Mouse (Mus musculus): ENCODE measurements at regions not wholly inside any gene's neighbourhood (a gene's known extent, or its start where the extent isn't known, plus 50 kb on each side); places are given as distances from the start of the nearest gene placed in this dataset.

GRCm38 (mm10) chr6:127240472-127241375 lies 88.7 kb upstream of the Ccnd2 start:
- H3K36me3 ChIP-seq (replicated peaks; ENCODE audit: control insufficient read depth, insufficient read depth) = no peaks in the 10 kb centered on the region
- no peaks in the 10 kb centered on the region for H3K27me3 ChIP-seq (ENCODE audit: control insufficient read depth, insufficient read depth, low read length)
- H3K27ac ChIP-seq = no peak overlapping the region
- DNase-seq (ENCODE audit: low spot score) (no peak), ATAC-seq (ENCODE audit: low FRiP score) (no peak)
- H3K4me3 ChIP-seq (replicated peaks; ENCODE audit: low read length) = no peak overlapping the region
- H3K9me3 ChIP-seq (ENCODE audit: control insufficient read depth, low read length) = no peaks in the 10 kb centered on the region
- no peak overlapping the region for H3K9ac ChIP-seq
- no peak overlapping the region for H3K4me2 ChIP-seq (replicated peaks)
- 92% methylated on average over 19 of the region's 19 CpGs for WGBS
- no peaks in the 10 kb centered on the region for H3K4me1 ChIP-seq (replicated peaks; ENCODE audit: control insufficient read depth, insufficient read depth, low read length)

DNA sequence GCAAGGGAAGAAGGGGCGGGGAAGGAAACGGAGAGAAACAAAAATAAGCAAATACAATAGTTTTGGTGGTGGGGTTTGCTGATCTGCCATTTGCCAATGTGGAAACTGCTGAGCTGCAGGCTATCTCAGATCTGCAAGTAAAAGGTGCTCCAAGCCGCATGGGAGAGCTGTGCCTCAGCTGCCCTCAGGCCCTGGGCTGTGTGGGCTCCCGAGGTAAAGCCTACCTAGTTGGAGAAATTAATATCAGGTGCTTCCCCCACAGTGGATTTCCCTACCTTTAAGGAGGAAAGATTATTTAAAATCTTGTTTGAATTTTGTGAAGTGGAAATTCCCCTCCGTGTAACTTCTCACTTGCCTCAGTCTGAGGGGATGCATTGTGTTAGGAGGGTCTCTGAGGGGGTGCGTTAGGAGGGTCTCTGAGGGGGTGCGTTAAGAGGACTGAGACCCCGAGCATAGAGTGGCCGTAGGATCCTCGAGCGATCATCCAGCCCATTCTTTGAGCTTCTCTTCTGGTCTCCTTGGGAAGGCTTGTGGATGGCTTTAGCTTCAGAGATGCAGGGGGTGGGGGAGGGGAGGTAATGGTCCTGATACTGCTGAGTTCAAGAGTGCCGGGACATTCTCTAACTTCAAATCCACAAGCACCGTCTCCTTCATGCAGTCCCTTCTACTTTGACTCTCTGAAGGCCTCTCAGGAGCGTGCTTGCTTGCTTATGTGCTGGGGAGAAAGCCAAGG lies 89.9 kb upstream of the Ccnd2 start:
- 73% methylated on average over 14 of the region's 14 CpGs for WGBS

GRCm38 (mm10) chr6:127243032-127243431 lies 91.0 kb upstream of the Ccnd2 start:
- no peak overlapping the region for H3K4me2 ChIP-seq (replicated peaks)
- H3K27ac ChIP-seq = no peak overlapping the region
- no peaks in the 10 kb centered on the region for H3K36me3 ChIP-seq (replicated peaks; ENCODE audit: control insufficient read depth, insufficient read depth)
- H3K9me3 ChIP-seq (ENCODE audit: control insufficient read depth, low read length) = no peaks in the 10 kb centered on the region
- no peak for DNase-seq (ENCODE audit: low spot score)
- H3K4me3 ChIP-seq (replicated peaks; ENCODE audit: low read length) = no peak overlapping the region
- WGBS = 90% methylated on average over 2 of the region's 2 CpGs
- H3K4me1 ChIP-seq (replicated peaks; ENCODE audit: control insufficient read depth, insufficient read depth, low read length) = no peaks in the 10 kb centered on the region
- no peak overlapping the region for H3K9ac ChIP-seq
- no peak for ATAC-seq (ENCODE audit: low FRiP score)
- no peaks in the 10 kb centered on the region for H3K27me3 ChIP-seq (ENCODE audit: control insufficient read depth, insufficient read depth, low read length)

More for the DNA sequence above, 89.9 kb upstream of the Ccnd2 start:
- DNase-seq (ENCODE audit: low spot score) (no peak), ATAC-seq (ENCODE audit: low FRiP score) (no peak)
- no peak overlapping the region for H3K9ac ChIP-seq
- no peaks in the 10 kb centered on the region for H3K27me3 ChIP-seq (ENCODE audit: control insufficient read depth, insufficient read depth, low read length)
- no peaks in the 10 kb centered on the region for H3K36me3 ChIP-seq (replicated peaks; ENCODE audit: control insufficient read depth, insufficient read depth)
- no peak overlapping the region for H3K27ac ChIP-seq
- H3K4me3 ChIP-seq (replicated peaks; ENCODE audit: low read length) = no peak overlapping the region
- H3K9me3 ChIP-seq (ENCODE audit: control insufficient read depth, low read length) = no peaks in the 10 kb centered on the region
- no peaks in the 10 kb centered on the region for H3K4me1 ChIP-seq (replicated peaks; ENCODE audit: control insufficient read depth, insufficient read depth, low read length)
- H3K4me2 ChIP-seq (replicated peaks) = no peak overlapping the region

- Histone ChIP-seq H3K4me2 (replicated peaks) (no peak overlapping the region), H3K27me3 (ENCODE audit: control insufficient read depth, insufficient read depth, low read length) (0 out of 2 replicates have a peak, but pooled peaks cover 3% of the 10 kb centered on the region), H3K4me1 (replicated peaks; ENCODE audit: control insufficient read depth, insufficient read depth, low read length) (peaks cover 3% of the 10 kb centered on the region; the same call in 1 of the 2 replicates), H3K9ac (no peak overlapping the region), H3K36me3 (replicated peaks; ENCODE audit: control insufficient read depth, insufficient read depth) (no peaks in the 10 kb centered on the region), H3K9me3 (ENCODE audit: control insufficient read depth, low read length) (no peaks in the 10 kb centered on the region), H3K4me3 (replicated peaks; ENCODE audit: low read length) (no peak overlapping the region), H3K27ac (no peak overlapping the region)
- 89% methylated on average over 4 of the region's 4 CpGs for WGBS
- DNase-seq (ENCODE audit: low spot score) (no peak), ATAC-seq (ENCODE audit: low FRiP score) (no peak)
Measured at GRCm38 (mm10) chr6:127245814-127246440, 93.9 kb upstream of the Ccnd2 start.

- Histone ChIP-seq H3K4me2 (replicated peaks) (no peak overlapping the region), H3K27ac (no peak overlapping the region), H3K9ac (no peak overlapping the region), H3K36me3 (replicated peaks; ENCODE audit: control insufficient read depth, insufficient read depth) (no peaks in the 10 kb centered on the region), H3K9me3 (ENCODE audit: control insufficient read depth, low read length) (no peaks in the 10 kb centered on the region), H3K4me1 (replicated peaks; ENCODE audit: control insufficient read depth, insufficient read depth, low read length) (peaks cover 11% of the 10 kb centered on the region), H3K27me3 (ENCODE audit: control insufficient read depth, insufficient read depth, low read length) (peaks cover 7% of the 10 kb centered on the region; the same call in 1 of the 2 replicates), H3K4me3 (replicated peaks; ENCODE audit: low read length) (no peak overlapping the region)
- ATAC-seq (ENCODE audit: low FRiP score) = no peak
- 55% methylated on average over 7 of the region's 7 CpGs for WGBS
- DNase-seq (ENCODE audit: low spot score) = no peak
Measured at GRCm38 (mm10) chr6:127246730-127247129, 94.7 kb upstream of the Ccnd2 start.

DNA sequence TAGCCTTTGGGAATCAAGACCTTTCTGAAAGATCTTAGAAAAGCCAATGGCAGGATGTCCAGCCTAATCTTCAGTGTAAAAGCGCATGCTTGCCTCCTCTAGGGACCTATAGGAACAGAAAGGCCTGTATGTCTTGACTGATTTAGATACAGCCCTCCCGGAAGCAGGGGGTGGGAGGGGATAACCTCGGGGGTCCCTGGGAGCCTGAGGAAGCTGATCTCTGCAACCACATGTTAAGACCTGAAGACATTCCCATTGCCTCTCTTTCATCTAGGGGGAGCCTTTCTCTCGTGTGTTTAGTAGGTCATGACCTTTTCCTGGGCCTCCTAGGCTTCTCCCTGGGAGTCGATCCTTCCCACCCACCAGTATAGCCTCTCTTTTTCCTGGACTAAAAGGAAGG lies 95.3 kb upstream of the Ccnd2 start:
- no peaks in the 10 kb centered on the region for H3K9me3 ChIP-seq (ENCODE audit: control insufficient read depth, low read length)
- H3K4me1 ChIP-seq (replicated peaks; ENCODE audit: control insufficient read depth, insufficient read depth, low read length) = peaks cover 17% of the 10 kb centered on the region
- peaks cover 11% of the 10 kb centered on the region; the same call in 1 of the 2 replicates for H3K27me3 ChIP-seq (ENCODE audit: control insufficient read depth, insufficient read depth, low read length)
- H3K36me3 ChIP-seq (replicated peaks; ENCODE audit: control insufficient read depth, insufficient read depth) = no peaks in the 10 kb centered on the region
- H3K9ac ChIP-seq = no peak overlapping the region
- H3K4me2 ChIP-seq (replicated peaks) = no peak overlapping the region
- DNase-seq (ENCODE audit: low spot score) = no peak
- H3K4me3 ChIP-seq (replicated peaks; ENCODE audit: low read length) = no peak overlapping the region
- H3K27ac ChIP-seq = no peak overlapping the region
- no peak for ATAC-seq (ENCODE audit: low FRiP score)
- WGBS = 30% methylated on average over 5 of the region's 5 CpGs

DNA sequence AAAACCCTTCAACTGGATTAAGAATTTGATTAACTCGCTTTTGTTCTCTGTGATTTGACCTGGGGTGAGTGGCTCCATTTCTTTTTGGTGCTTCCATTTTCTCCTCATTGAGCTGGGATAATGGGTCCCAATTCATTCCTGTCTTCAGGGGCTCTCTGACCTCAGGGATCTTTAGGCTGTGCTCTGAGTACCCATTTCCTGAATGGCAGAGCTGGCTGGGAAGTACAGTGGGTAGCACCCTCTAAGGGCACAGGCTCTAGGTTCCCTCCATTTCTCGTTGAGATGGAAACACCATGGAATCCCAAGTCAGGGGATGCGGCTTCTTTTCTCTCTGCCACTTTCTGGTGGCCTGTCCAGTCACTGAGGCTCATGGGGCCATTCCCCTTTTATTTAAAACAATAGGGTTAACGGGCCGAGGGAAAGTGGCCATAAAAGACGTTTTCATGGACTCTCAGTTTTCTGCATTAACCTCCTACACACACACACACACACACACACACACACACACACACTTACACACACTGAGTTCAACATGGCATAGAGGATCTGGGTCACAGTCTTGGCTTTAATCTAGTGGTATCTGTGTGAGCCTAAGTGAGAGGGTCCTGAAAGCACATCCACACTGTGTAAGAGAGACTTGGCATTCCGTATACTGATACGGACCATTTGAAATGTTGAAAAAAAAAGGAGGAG lies 98.3 kb upstream of the Ccnd2 start:
- ATAC-seq (ENCODE audit: low FRiP score) (no peak), DNase-seq (ENCODE audit: low spot score) (no peak)
- 11% methylated on average over 8 of the region's 8 CpGs for WGBS
- H3K9ac ChIP-seq = no peak overlapping the region
- no peaks in the 10 kb centered on the region for H3K9me3 ChIP-seq (ENCODE audit: control insufficient read depth, low read length)
- peaks cover 17% of the 10 kb centered on the region for H3K4me1 ChIP-seq (replicated peaks; ENCODE audit: control insufficient read depth, insufficient read depth, low read length)
- H3K36me3 ChIP-seq (replicated peaks; ENCODE audit: control insufficient read depth, insufficient read depth) = no peaks in the 10 kb centered on the region
- H3K27ac ChIP-seq = no peak overlapping the region
- H3K4me3 ChIP-seq (replicated peaks; ENCODE audit: low read length) = no peak overlapping the region
- no peak overlapping the region for H3K4me2 ChIP-seq (replicated peaks)
- H3K27me3 ChIP-seq (ENCODE audit: control insufficient read depth, insufficient read depth, low read length) = peaks cover 11% of the 10 kb centered on the region; the same call in 1 of the 2 replicates

DNA sequence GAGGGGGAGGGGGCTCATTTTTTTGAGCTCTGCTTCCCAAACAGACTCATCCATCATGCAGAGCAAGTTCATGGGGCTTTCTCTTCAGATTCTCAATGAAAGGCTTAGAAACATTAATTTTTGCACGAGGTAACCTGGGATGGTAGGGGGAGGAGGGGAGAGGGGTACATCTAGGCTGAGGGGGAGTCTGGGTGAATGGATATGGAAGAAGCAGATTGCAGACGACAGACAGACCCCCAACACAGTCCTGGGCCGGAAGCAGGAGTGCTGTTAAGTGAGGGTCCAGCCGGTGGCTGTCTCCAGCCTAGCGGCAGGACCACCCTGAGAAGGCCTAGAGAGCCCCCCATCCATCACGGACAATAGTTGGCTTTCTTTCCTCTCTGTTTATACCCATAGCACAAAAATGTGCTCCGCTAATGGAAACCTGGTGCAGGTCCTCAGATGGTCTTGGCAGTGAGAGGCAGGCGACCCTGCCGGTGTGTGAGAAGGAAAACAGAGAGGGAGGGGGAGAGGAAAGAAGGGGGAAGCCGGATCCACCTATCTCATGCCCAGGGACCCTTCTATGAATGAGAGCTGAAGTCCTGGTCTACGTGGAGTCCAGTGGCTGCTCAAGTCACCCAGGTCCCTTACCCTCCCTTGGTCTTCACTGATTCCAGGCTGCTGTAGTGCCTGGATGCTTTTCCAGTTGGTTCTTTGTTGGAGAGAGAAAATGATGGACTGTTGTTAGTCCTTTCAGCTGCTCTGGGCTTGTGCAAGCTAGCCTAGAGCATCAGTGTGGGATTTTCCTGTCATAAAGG lies 99.1 kb upstream of the Ccnd2 start:
- no peaks in the 10 kb centered on the region for H3K36me3 ChIP-seq (replicated peaks; ENCODE audit: control insufficient read depth, insufficient read depth)
- ATAC-seq (ENCODE audit: low FRiP score) = peak; percentile 21; the same call in 1 of the 2 replicates
- 11% methylated on average over 11 of the region's 11 CpGs for WGBS
- H3K4me1 ChIP-seq (replicated peaks; ENCODE audit: control insufficient read depth, insufficient read depth, low read length) = peaks cover 17% of the 10 kb centered on the region
- H3K4me2 ChIP-seq (replicated peaks) = no peak overlapping the region
- H3K4me3 ChIP-seq (replicated peaks; ENCODE audit: low read length) = no peak overlapping the region
- peaks cover 11% of the 10 kb centered on the region; the same call in 1 of the 2 replicates for H3K27me3 ChIP-seq (ENCODE audit: control insufficient read depth, insufficient read depth, low read length)
- no peak for DNase-seq (ENCODE audit: low spot score)
- H3K9me3 ChIP-seq (ENCODE audit: control insufficient read depth, low read length) = no peaks in the 10 kb centered on the region
- peak overlapping the region; percentile 24; the same call in 1 of the 2 replicates for H3K9ac ChIP-seq
- no peak overlapping the region for H3K27ac ChIP-seq

Data from hindbrain, embryonic 14.5 days (tissue).